Mouse (Mus musculus) lung, adult 2 months (tissue): Measurements from ENCODE around the gene Drc3.

Source experiments
- CTCF ChIP-seq: fragments of 200-500 bp; IDR thresholded peaks from 2 replicates; pipeline ENCODE4 v1.5.1; 2011; ENCODE audit warnings: mild to moderate bottlenecking, low read length, control low read depth; ENCODE audit not compliant: insufficient read depth
- POLR2A ChIP-seq: fragments of 200-500 bp; IDR thresholded peaks from 2 replicates; pipeline ENCODE4 v1.6.1; 2011; ENCODE audit warnings: low read depth, mild to moderate bottlenecking, control low read depth, low read length, borderline replicate concordance; ENCODE audit errors: extremely low read depth

GRCm38 (mm10) chr11:60334124-60334523 lies 19.0 kb upstream of the Drc3 start:
- no peak for TF ChIP-seq POLR2A
- no peak for TF ChIP-seq CTCF
